Mouse (Mus musculus) limb, embryonic 10.5 days (tissue): ENCODE measurements around the gene Lrrc74a. TPM values are rescaled to one million over a fixed set of nuclear protein-coding genes. Genes with fewer than 3 reads are reported as not detected.

ENCODE experiments used
- DNase-seq: peaks from one replicate; pipeline ENCODE4 v3.0.0-alpha.2; 2017; ENCODE audit warnings: low spot score
- H3K27ac ChIP-seq: fragments of 300-500 bp; sonication (generic); 2 replicates; pipeline ENCODE4 v1.5.1; 2016; ENCODE audit warnings: mild to moderate bottlenecking
- H3K27me3 ChIP-seq: fragments of 300-500 bp; sonication (generic); 2 replicates; pipeline ENCODE4 v1.6.1; 2016; ENCODE audit warnings: low read depth, mild to moderate bottlenecking; ENCODE audit not compliant: poor library complexity, severe bottlenecking
- H3K36me3 ChIP-seq: fragments of 300-500 bp; sonication (generic); 2 replicates; pipeline ENCODE4 v1.6.1; 2016; ENCODE audit warnings: mild to moderate bottlenecking, moderate library complexity
- H3K4me1 ChIP-seq: fragments of 300-500 bp; sonication (generic); 2 replicates; pipeline ENCODE4 v1.6.1; 2016
- H3K4me3 ChIP-seq: fragments of 300-500 bp; sonication (generic); 2 replicates; pipeline ENCODE4 v1.5.1; 2016; ENCODE audit warnings: mild to moderate bottlenecking, moderate library complexity
- H3K9me3 ChIP-seq: fragments of 300-500 bp; sonication (generic); replicated peaks from 2 replicates; pipeline ENCODE4 v1.6.1; 2016; ENCODE audit warnings: mild to moderate bottlenecking
- WGBS: fragments of 180-500 bp; shearing (Covaris S2); methylation state at CpG from one replicate; pipeline ENCODE4 v1.1.7; 2016; 5-methylcytosine and 5-hydroxymethylcytosine counted together
- polyA plus RNA-seq: library from polyadenylated mRNA; unstranded; fragments of >200 nt; fragmentation: Nextera tagmentation; extraction: Ambion mirVana; gene quantifications from 2 replicates; pipeline ENCODE4 v1.2.1, GENCODE M21; 2016

Gene Lrrc74a
- polyA plus RNA-seq, 1 experiment from 2014 or later = not detected

DNA sequence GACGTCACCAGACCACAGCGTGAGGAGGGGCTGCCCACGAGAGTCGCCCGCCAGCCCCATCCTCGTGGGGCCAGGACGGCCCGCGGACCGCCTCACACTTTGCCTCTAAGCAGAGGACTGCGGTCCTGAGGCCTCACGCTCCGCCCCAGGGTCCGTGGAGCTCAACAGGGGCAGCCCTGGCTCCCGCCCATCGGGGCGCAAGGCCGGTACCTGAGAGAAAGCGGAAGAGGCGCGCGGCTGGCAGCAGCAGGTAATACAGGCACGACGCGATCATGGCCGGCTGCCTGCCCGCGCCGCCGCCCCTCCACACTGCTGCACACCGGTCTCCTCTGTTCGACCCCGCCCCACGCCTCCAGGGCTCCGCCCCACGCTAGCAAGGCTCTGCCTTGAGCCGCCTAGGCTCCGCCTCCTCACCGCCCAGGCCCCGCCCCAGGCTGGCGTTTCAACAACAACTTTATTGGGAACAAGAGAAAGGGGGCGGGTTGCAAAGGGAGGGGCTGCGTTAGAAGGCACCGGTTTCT is 8.0 kb upstream of the Lrrc74a start, which contains the start of gene Angel1:
Gene Angel1, minus strand, starts transcription at position 341 of the 521 bp plus-strand sequence.
- Histone ChIP-seq H3K9me3 (no peaks in the 10 kb centered on the region), H3K27ac (peak within 1 kb of the TSS; percentile 89), H3K27me3 (no peaks in the 10 kb centered on the region), H3K36me3 (0 out of 2 replicates have a peak, but pooled peaks cover under 1% of the 10 kb centered on the region), H3K4me1 (0 out of 2 replicates have a peak, but pooled peaks cover 3% of the 10 kb centered on the region), H3K4me3 (peak within 1 kb of the TSS; percentile 87)
- WGBS = under 1% methylated on average over 37 of the region's 44 CpGs
- DNase-seq = peak; percentile 97

DNA sequence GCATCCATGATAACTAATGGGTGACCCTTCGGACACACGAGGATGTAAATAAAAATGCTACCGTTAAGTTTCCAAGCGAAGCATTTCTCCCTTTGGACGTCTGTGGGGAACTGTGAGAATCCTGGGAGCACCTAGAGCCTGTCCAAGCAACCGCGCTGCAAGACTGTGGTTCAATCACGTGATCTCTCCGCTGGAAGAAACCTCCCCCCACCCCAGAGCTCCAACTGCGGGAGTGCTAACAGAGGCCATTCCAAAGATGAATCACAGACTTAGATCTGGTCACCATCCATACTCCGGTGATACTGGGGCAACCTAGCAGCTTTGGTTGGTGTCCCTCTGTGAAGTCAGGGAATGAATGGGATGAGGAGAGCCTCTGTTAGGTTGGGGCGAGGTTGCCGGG is 26.9 kb downstream of the Lrrc74a start:
- Histone ChIP-seq H3K4me1 (no peaks in the 10 kb centered on the region), H3K36me3 (no peaks in the 10 kb centered on the region), H3K27ac (no peak overlapping the region), H3K27me3 (no peaks in the 10 kb centered on the region; the same call in 1 of the 2 replicates), H3K4me3 (no peak overlapping the region), H3K9me3 (no peaks in the 10 kb centered on the region; the same call in 1 of the 2 replicates)
- no peak for DNase-seq
- 75% methylated on average over 13 of the region's 13 CpGs for WGBS

DNA sequence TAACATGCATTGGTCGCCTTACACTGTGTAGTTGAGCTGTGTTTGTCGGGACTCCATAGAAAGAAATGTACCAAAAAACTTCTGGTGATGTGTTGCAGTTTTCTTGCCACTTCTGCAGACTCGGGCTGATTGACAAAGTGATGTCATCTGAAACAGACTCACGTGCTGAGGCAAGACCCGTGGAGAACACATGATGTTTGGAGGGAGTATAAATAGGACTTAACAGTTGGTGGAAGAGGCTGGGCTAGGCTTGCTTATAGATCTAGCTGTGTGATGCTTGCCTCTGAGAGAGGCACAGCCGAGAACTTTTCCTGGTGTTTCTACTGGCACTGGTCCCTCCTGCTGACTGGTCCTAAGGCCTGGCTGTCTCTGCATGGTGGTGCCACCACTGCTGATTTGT is 29.9 kb downstream of the Lrrc74a start:
- H3K27me3 ChIP-seq = no peaks in the 10 kb centered on the region; the same call in 1 of the 2 replicates
- no peak overlapping the region for H3K27ac ChIP-seq
- no peaks in the 10 kb centered on the region for H3K36me3 ChIP-seq
- no peak overlapping the region for H3K4me3 ChIP-seq
- no peaks in the 10 kb centered on the region; the same call in 1 of the 2 replicates for H3K9me3 ChIP-seq
- no peak for DNase-seq
- 81% methylated on average over 6 of the region's 6 CpGs for WGBS
- peaks cover 8% of the 10 kb centered on the region for H3K4me1 ChIP-seq

DNA sequence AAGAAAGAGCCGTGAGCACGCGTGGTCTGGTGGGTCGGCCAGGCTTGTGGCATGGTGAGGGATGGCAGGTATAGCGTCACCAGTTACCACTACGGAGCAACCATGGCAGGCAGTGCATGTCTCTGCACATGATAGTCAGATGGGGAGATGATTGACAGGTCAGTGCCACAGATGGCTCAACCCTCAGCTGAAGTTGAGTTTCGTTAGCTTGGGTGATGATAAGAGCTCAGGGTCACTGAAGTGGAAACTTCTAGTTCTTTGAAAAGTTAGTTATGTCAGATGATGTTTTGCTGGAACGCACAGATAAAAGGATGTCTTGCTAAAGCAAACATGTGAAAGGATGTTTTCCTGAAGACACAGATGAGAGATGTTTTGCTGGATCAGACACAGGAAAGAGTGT is 32.3 kb downstream of the Lrrc74a start:
- no peak for DNase-seq
- Histone ChIP-seq H3K4me3 (no peak overlapping the region), H3K27me3 (peaks cover 6% of the 10 kb centered on the region; the same call in 1 of the 2 replicates), H3K27ac (no peak overlapping the region), H3K36me3 (no peaks in the 10 kb centered on the region), H3K4me1 (peaks cover 8% of the 10 kb centered on the region), H3K9me3 (no peaks in the 10 kb centered on the region)
- WGBS = 92% methylated on average over 8 of the region's 8 CpGs

DNA sequence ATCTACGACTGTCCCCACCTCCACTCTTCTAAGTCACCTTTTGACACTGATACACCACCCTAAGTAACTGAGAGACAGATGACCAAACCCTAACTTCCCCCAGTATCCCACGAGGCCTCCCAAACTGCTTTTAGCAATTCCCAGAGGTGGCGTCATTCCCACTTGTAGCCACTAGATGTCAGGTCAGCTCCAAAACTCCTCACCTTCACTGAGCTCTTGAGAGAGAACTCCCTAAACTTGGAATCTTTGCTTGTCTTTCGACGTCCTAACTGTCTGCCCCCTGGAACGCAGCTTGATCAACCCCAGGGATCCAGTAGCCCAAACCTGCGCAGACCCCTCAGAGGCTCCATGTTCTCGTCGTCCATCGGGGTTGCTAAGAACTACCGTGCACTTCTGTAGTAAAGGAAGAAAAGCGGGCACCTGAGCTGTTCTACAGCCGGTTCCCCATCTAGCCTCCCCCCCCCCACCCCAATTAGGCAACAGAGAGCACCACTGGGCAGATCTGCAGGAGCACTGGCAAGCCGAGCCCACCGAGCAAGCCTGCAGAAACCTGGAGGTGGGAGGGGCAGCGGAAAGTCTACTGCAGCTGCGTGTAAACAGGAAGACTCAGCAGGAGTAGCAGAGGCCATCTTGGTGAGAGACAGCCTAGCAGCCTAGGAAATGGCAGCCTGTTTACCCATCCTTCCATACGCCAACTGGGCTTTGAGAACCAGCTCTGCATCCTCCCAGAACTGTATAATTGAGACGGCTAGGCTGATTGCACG is 33.9 kb downstream of the Lrrc74a start:
- Histone ChIP-seq H3K27me3 (0 out of 2 replicates have a peak, but pooled peaks cover 6% of the 10 kb centered on the region), H3K4me1 (peaks cover 16% of the 10 kb centered on the region), H3K36me3 (no peaks in the 10 kb centered on the region), H3K27ac (peak overlapping the region; percentile 63; the same call in 1 of the 2 replicates), H3K9me3 (no peaks in the 10 kb centered on the region), H3K4me3 (no peak overlapping the region)
- peak; percentile 71 for DNase-seq
- WGBS = 39% methylated on average over 20 of the region's 20 CpGs

DNA sequence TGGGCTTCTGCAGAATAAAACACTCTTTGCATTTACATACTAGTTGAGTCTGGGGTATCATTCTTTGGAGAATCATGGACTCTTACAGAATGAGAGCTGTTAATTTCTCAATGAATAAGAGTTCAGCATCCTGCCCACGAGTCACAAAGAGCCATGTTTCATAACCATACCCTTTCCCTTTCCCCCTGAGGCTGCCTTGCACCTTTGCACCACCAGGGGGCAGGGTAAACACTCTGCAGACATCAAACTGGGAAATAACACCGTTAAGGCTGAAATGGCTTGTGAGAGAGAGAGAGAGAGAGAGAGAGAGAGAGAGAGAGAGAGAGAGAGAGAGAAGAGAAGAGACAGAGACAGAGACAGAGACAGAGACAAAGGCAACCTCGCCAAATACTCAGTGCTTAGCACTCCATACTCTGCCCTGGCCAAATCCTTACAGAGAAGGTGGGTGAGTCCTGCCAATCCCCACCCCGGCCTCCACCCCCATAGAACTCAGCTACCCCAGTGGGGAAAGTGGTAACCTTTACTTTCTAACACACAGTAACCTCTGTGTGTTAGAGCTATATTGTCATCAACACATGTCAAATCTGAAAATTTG is 34.9 kb downstream of the Lrrc74a start:
- DNase-seq = peak; percentile 85
- 0 out of 2 replicates have a peak, but pooled peaks cover 6% of the 10 kb centered on the region for H3K27me3 ChIP-seq
- H3K9me3 ChIP-seq = no peaks in the 10 kb centered on the region
- no peak overlapping the region for H3K4me3 ChIP-seq
- no peak overlapping the region for H3K27ac ChIP-seq
- peaks cover 16% of the 10 kb centered on the region for H3K4me1 ChIP-seq
- no peaks in the 10 kb centered on the region for H3K36me3 ChIP-seq
- WGBS = 40% methylated on average over 4 of the region's 4 CpGs

DNA sequence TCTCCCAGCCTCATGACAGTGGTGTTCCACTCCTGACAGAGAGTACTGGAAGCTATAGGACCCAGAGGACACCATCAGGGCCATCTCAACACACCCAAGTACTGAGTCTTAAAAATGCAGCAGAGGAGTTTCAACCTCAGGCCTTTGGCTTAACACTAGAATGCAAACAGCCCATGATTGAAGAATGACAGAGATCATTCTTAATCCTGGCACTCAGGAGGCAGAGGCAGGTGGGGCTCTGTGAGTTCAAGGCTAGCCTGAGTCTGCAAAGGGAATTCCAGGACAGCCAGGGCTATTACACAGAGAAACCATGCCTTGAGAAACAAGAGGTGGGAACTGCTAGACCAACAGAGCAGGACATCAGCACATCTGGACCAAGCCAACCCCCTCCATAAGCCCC is 35.6 kb downstream of the Lrrc74a start:
- Histone ChIP-seq H3K27me3 (0 out of 2 replicates have a peak, but pooled peaks cover 6% of the 10 kb centered on the region), H3K4me3 (no peak overlapping the region), H3K36me3 (no peaks in the 10 kb centered on the region), H3K4me1 (peaks cover 16% of the 10 kb centered on the region), H3K27ac (no peak overlapping the region), H3K9me3 (no peaks in the 10 kb centered on the region)
- DNase-seq = no peak

DNA sequence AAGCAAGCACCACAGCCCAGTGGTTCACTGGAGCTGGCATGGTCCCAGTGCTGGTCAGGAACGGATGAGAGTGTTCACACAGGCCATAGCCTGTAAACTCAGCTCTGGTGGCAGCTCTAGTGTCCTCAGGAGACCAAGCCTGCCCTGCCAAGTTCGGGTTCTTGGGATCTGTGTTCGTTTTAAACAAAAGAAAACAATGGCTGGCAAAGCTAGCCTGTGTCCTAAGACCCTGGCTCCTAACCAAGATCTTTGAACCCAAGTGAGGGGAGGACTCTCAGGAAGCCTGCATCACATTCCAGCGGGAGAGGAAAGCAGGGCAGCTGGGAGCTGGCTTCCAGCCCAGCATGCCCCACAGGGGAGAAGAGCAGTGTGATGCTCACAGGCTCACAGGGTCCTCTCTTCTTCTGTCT is 36.1 kb downstream of the Lrrc74a start:
- WGBS = 50% methylated on average over 4 of the region's 4 CpGs
- peaks cover 16% of the 10 kb centered on the region for H3K4me1 ChIP-seq
- H3K4me3 ChIP-seq = no peak overlapping the region
- 0 out of 2 replicates have a peak, but pooled peaks cover 6% of the 10 kb centered on the region for H3K27me3 ChIP-seq
- H3K9me3 ChIP-seq = no peaks in the 10 kb centered on the region
- no peak for DNase-seq
- no peak overlapping the region for H3K27ac ChIP-seq
- no peaks in the 10 kb centered on the region for H3K36me3 ChIP-seq

DNA sequence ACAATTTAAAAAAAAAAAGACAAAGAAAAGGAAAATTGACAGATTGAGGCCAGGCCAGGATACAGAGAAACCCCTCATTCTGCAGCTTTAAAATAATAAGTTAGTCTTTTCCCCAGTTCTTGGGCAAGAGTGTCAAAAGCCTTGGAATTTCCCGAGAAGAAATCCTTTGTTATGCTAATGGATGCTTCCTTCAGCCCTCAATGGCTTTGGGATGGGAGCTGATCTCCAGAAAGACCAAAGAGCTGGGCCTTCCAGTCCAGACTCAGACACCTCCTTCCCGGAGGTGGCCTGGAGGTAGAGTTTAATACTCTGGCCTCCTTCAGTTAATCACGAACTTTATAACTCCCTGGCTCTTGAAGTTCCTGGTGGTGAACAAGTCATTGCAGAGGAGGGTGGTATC is 36.8 kb downstream of the Lrrc74a start:
- H3K27ac ChIP-seq = no peak overlapping the region
- H3K9me3 ChIP-seq = no peaks in the 10 kb centered on the region
- H3K4me3 ChIP-seq = no peak overlapping the region
- 14% methylated on average over 3 of the region's 3 CpGs for WGBS
- no peaks in the 10 kb centered on the region for H3K36me3 ChIP-seq
- H3K4me1 ChIP-seq = peaks cover 22% of the 10 kb centered on the region
- DNase-seq = no peak
- H3K27me3 ChIP-seq = 0 out of 2 replicates have a peak, but pooled peaks cover 6% of the 10 kb centered on the region

DNA sequence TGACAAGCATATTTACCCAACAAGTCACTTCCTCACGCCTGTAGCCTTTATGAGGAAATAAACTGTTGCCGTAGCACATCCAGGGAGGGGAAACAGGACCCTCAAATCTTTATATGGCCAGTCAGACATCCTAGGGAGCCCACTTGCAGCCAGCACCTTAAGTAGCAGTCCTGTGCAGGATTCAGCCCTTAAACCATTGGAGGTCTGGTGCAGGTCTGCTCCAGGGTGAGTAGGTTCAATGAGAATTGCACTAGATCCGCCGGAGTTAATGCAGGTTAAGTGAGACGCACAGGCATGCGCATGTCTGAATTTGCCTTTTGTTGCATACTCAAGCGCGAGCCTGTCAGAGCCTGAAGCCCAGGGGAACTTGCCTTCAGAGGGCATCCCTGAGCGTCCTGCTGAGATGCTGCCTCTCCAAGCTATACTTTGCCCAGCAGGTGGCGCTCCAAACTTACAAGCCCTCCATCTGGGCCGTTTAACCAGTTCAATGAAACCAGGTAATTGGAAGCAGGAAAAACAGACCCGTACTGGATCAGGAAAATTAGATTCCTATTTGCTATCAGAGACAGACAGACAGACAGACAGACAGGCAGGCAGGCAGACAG is 37.8 kb downstream of the Lrrc74a start:
- WGBS = 12% methylated on average over 12 of the region's 12 CpGs
- DNase-seq = peak; percentile 95
- H3K4me1 ChIP-seq = peaks cover 22% of the 10 kb centered on the region

DNA sequence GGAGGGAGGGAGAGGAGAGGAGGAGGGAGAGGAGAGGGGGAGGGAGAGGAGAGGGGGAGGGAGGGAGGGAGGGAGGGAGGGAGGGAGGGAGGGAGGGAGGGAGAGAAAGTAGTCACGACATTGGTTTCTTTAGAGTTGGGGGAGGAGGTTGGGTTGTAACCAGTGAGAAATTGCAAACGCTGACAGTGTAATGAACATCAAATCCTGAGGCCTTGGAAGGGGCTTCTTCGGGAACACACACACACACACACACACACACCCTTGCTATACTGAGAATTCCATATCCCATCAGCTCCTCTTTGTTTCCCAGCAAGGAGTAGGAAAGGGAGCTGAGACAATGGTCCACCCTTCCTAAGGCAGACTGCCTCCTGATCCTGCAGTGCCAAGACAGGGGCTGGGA is 38.4 kb downstream of the Lrrc74a start:
- no peak overlapping the region for H3K4me3 ChIP-seq
- DNase-seq = no peak
- peaks cover 22% of the 10 kb centered on the region for H3K4me1 ChIP-seq
- no peaks in the 10 kb centered on the region for H3K9me3 ChIP-seq
- WGBS = 50% methylated on average over 3 of the region's 3 CpGs
- no peak overlapping the region for H3K27ac ChIP-seq
- H3K36me3 ChIP-seq = no peaks in the 10 kb centered on the region
- 0 out of 2 replicates have a peak, but pooled peaks cover 6% of the 10 kb centered on the region for H3K27me3 ChIP-seq

More for the DNA sequence above, 37.8 kb downstream of the Lrrc74a start:
- no peaks in the 10 kb centered on the region for H3K36me3 ChIP-seq
- no peak overlapping the region for H3K4me3 ChIP-seq
- peak overlapping the region; percentile 21; the same call in 1 of the 2 replicates for H3K27ac ChIP-seq
- H3K9me3 ChIP-seq = no peaks in the 10 kb centered on the region
- H3K27me3 ChIP-seq = 0 out of 2 replicates have a peak, but pooled peaks cover 6% of the 10 kb centered on the region

DNA sequence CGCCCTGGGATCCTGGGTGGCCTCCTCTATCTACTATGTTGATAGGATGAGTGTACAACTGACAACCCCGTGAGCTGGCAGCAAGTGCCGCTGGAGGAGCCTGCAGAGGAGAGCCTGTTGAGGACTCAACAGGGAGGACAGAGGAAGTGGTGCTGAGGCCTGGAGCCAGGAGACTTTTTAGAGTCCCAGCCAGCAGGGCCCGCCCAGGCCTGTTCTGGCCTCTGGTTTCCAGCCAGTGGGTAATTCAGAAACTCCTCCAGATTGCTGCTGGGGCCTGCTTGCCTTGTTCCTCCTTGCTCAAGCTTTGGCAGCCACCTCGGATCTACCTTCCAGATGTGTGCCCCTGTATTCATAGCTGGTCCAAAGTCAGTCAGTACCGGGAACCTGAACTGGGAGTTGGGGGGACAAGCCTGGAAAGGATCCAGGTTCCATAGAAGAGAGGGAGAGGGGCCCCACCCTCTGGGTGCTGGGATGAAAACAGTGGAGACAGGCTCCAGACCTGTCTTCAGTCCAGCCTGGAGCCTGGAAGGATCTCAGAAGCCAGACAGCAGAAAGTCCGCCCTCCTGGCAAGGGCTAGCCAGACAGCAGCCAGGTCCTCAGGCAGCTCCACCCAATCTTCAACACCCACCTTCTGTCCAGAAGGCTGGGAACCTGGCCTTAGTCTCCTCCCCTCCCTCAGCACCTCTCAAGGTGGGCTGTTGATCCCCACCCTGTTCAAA is 41.6 kb downstream of the Lrrc74a start:
- Histone ChIP-seq H3K4me3 (no peak overlapping the region), H3K27ac (no peak overlapping the region), H3K36me3 (no peaks in the 10 kb centered on the region), H3K4me1 (peaks cover 17% of the 10 kb centered on the region), H3K27me3 (no peaks in the 10 kb centered on the region), H3K9me3 (no peaks in the 10 kb centered on the region)
- DNase-seq = no peak
- 80% methylated on average over 7 of the region's 7 CpGs for WGBS
